Mouse (Mus musculus): Measurements from ENCODE around the gene Med18. TPM values are rescaled to one million over a fixed set of nuclear protein-coding genes. Genes with fewer than 3 reads are reported as not detected.

Gene Med18
- 20.9 and 22.1 TPM in 2 replicates for polyA plus RNA-seq (2015; fragmentation: Nextera tagmentation; extraction: Ambion mirVana)

DNA sequence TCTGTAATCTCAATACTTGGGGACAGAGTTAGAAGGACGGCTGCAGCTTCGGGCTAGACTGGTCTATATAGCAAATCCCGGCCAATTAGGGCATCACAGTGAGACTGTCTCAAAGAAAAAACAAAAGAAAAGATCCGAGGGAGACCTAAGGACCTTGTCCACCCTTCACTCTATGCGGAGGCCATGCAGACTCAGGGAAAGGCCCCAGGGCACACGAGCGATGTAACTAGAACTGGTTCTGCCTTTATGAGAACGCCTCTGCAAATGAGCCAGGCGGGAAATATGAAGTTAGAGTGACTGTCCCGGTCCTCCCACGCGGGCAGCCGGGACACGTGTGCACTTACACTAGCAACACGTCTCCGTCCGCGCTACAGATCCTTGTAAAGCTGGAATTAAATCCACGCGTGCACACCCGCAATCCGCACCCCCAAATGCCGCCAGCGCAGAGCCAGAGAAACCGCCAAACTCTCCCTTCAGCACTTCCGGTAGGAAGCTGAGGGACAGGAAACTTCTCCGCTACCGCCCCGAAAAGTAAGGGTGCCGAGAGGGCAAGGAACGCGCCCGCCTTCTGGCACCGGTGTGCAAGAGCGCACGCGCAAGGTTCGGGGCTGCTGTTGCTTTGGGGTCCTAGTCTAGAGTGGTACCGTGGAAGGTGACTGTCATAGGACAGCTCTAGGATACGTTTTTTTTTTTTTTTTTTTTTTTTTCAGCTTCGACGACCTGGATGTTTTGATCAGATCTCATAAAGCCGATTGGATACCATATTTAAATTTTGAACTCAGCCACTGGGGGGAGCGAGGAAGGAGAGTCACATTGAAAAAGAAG, at the start of gene Med18:
Med18 (minus strand) TSS at position 492 of the 825 bp plus-strand sequence.
- Histone ChIP-seq H3K4me3 (replicated peaks; ENCODE audit: low read depth, low read length) (peak within 1 kb of the TSS; percentile 73), H3K36me3 (ENCODE audit: insufficient read depth, low read length) (peaks cover 13% of the 10 kb centered on the region), H3K9me3 (replicated peaks; ENCODE audit: low read length) (no peaks in the 10 kb centered on the region), H3K9ac (ENCODE audit: low read depth, low read length) (peak within 1 kb of the TSS; percentile 83), H3K27me3 (ENCODE audit: insufficient read depth, low read length) (no peaks in the 10 kb centered on the region), H3K4me2 (ENCODE audit: low read length) (peak within 1 kb of the TSS; percentile 90), H3K27ac (peak within 1 kb of the TSS; percentile 78; the same call in 1 of the 2 replicates), H3K4me1 (replicated peaks; ENCODE audit: insufficient read depth, low read length) (peaks cover 8% of the 10 kb centered on the region; the same call in 1 of the 2 replicates)
- under 1% methylated on average over 44 of the region's 44 CpGs for WGBS
- peak; percentile 65 for TF ChIP-seq CTCF (IDR thresholded peaks at IDR 0.05; ENCODE audit: low read depth)
- ATAC-seq (replicated peaks; ENCODE audit: low FRiP score, low read depth) (peak; percentile 88), DNase-seq (ENCODE audit: low spot score) (peak; percentile 96)

DNA sequence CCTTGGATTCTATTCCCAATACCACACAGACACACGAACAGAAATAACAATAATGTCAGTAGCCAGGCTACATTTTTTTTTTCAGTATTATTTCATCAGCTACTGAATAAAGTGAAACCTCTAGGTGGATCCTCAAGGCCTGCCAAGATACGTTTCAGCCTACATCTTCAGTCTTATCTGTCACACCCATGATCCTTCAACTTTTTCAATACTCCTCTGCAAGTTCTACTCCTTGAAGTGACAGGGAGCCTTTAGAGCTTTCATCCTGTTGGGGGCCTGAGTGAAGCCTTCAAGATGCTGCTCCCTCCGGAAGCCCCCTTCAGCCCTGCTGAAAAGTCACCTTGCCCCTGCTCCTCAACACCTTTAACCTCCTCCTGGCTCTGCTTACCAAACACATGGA, 48.4 kb upstream of the Med18 start:
- Histone ChIP-seq H3K36me3 (ENCODE audit: insufficient read depth, low read length) (no peaks in the 10 kb centered on the region), H3K27ac (no peak overlapping the region), H3K4me1 (replicated peaks; ENCODE audit: insufficient read depth, low read length) (peaks cover 12% of the 10 kb centered on the region), H3K27me3 (ENCODE audit: insufficient read depth, low read length) (no peaks in the 10 kb centered on the region), H3K9ac (ENCODE audit: low read depth, low read length) (no peak overlapping the region), H3K9me3 (replicated peaks; ENCODE audit: low read length) (no peaks in the 10 kb centered on the region), H3K4me3 (replicated peaks; ENCODE audit: low read depth, low read length) (no peak overlapping the region), H3K4me2 (ENCODE audit: low read length) (no peak overlapping the region)
- WGBS, result 72% methylated on average over 3 of the region's 3 CpGs
- no peak for DNase-seq (ENCODE audit: low spot score)
- no peak for TF ChIP-seq CTCF (IDR thresholded peaks at IDR 0.05; ENCODE audit: low read depth)
- ATAC-seq (replicated peaks; ENCODE audit: low FRiP score, low read depth), result no peak

DNA sequence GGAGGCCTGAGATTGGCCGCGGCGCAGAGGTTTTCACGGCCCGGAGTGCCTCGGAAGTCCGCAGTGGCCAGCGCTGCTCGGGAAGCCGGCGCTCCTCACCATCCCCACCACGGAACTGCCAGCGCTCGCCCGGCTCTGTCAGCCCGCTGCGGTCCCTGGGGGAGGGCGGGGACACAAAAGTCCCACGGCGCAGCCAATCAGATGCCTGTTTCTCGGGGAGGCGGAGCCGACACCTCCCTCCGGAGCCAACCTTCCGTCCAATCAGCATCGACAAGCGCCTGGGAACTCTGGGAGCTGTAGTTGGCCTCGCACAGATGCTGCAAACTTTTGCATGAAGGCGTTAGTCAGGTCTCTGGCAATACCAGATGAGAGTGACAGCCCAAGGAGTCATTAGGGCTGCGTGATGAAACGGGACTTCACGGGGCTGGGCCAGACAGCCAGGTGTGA, 46.7 kb upstream of the Med18 start, which contains the start of gene Sesn2:
Sesn2 (minus strand) TSS at position 150 of the 447 bp plus-strand sequence.
- TF ChIP-seq CTCF (IDR thresholded peaks at IDR 0.05; ENCODE audit: low read depth), result no peak
- Histone ChIP-seq H3K4me3 (replicated peaks; ENCODE audit: low read depth, low read length) (peak within 1 kb of the TSS; percentile 90), H3K9me3 (replicated peaks; ENCODE audit: low read length) (no peaks in the 10 kb centered on the region), H3K36me3 (ENCODE audit: insufficient read depth, low read length) (no peaks in the 10 kb centered on the region), H3K9ac (ENCODE audit: low read depth, low read length) (peak within 1 kb of the TSS; percentile 87), H3K27ac (peak within 1 kb of the TSS; percentile 92), H3K4me1 (replicated peaks; ENCODE audit: insufficient read depth, low read length) (peaks cover 13% of the 10 kb centered on the region), H3K27me3 (ENCODE audit: insufficient read depth, low read length) (no peaks in the 10 kb centered on the region), H3K4me2 (ENCODE audit: low read length) (peak within 1 kb of the TSS; percentile 74)
- DNase-seq (ENCODE audit: low spot score), result peak; percentile 99
- peak; percentile 91 for ATAC-seq (replicated peaks; ENCODE audit: low FRiP score, low read depth)
- under 1% methylated on average over 32 of the region's 32 CpGs for WGBS

DNA sequence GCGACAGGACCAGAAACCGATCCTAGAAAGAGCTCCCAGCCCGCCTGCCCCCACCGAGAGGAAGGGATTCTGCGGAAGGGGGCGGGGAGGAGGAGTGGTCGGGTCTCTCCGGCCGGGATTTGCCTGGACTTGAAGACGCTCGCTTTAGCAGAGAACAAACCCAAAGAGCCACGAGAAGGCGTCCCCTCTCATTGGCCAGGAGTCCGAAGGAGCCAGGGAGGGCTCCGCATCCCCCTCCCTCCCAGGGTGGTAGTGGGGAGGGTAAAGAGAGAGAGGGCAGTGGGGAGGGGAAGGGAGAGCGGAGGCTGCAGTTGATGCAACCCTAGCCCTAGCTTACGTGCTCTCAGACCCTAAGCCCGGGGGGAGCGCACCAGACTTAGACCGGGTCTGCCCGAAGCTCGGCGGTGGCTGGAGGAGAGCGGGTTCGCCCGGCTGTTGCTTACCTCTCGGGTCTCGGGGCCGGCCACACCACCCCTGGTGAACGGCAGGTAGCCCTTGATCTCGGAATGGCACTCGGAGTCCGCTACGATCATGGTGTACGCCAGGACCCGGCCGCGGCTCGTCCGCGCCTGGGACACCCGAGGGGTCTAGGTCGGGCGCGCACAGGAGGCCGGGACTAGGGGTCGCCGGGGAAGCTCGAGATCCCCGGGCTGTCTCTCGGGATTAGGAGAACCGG, 46.0 kb upstream of the Med18 start:
- H3K4me1 ChIP-seq (replicated peaks; ENCODE audit: insufficient read depth, low read length), result peaks cover 13% of the 10 kb centered on the region
- H3K4me2 ChIP-seq (ENCODE audit: low read length), result peak overlapping the region; percentile 74
- ATAC-seq (replicated peaks; ENCODE audit: low FRiP score, low read depth) (peak; percentile 74), DNase-seq (ENCODE audit: low spot score) (peak; percentile 96)
- under 1% methylated on average over 51 of the region's 52 CpGs for WGBS
- H3K4me3 ChIP-seq (replicated peaks; ENCODE audit: low read depth, low read length), result peak overlapping the region; percentile 90
- no peaks in the 10 kb centered on the region for H3K9me3 ChIP-seq (replicated peaks; ENCODE audit: low read length)
- no peaks in the 10 kb centered on the region for H3K27me3 ChIP-seq (ENCODE audit: insufficient read depth, low read length)
- peak overlapping the region; percentile 87 for H3K9ac ChIP-seq (ENCODE audit: low read depth, low read length)
- no peaks in the 10 kb centered on the region for H3K36me3 ChIP-seq (ENCODE audit: insufficient read depth, low read length)
- H3K27ac ChIP-seq, result peak overlapping the region; percentile 92
- no peak for TF ChIP-seq CTCF (IDR thresholded peaks at IDR 0.05; ENCODE audit: low read depth)

DNA sequence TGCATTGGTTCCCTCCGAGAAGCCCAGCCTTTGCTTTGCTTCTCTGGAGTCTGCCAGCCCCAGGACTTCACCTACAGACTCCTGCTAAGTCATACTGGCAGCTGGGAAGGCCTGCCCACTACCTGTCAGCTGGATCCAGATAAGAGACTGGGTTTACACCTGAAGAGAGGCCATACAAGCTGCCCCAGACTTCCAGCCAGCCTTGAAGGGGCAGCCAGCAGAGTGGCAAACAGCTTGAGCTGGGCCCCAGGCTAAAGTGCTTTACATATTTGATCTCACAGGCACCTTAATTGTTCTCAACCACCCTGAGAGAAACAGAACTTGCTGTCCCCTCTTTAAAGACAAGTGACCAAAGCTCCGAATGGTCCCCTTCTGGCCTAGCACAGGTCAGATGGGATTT, 43.5 kb upstream of the Med18 start:
- ATAC-seq (replicated peaks; ENCODE audit: low FRiP score, low read depth) (no peak), DNase-seq (ENCODE audit: low spot score) (no peak)
- H3K4me1 ChIP-seq (replicated peaks; ENCODE audit: insufficient read depth, low read length), result peaks cover 16% of the 10 kb centered on the region
- H3K9me3 ChIP-seq (replicated peaks; ENCODE audit: low read length), result no peaks in the 10 kb centered on the region
- no peaks in the 10 kb centered on the region for H3K36me3 ChIP-seq (ENCODE audit: insufficient read depth, low read length)
- TF ChIP-seq CTCF (IDR thresholded peaks at IDR 0.05; ENCODE audit: low read depth), result no peak
- H3K4me3 ChIP-seq (replicated peaks; ENCODE audit: low read depth, low read length), result no peak overlapping the region
- 49% methylated on average over 2 of the region's 2 CpGs for WGBS
- H3K27me3 ChIP-seq (ENCODE audit: insufficient read depth, low read length), result no peaks in the 10 kb centered on the region
- peak overlapping the region; percentile 44; the same call in 1 of the 2 replicates for H3K27ac ChIP-seq
- peak overlapping the region; percentile 47; the same call in 1 of the 2 replicates for H3K9ac ChIP-seq (ENCODE audit: low read depth, low read length)
- no peak overlapping the region for H3K4me2 ChIP-seq (ENCODE audit: low read length)

DNA sequence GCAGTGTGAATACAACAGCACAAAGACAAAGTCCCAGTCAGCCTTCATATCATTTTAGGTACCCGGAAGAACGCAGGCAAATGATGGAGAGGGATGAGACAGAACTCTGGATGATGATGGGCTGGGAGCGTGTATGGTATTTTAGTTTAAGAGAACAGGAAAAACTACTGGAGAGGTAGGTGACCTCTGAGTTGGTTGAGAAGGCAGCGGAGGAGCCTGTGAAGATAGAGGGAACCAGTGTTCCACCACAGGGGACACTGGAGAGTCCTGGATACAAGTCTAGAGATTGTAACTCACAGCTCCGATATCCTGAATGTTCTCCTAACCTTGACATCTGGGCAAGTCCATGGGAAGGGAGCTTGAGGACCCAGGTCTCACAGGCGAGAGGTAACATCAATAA, 42.5 kb upstream of the Med18 start:
- WGBS, result 77% methylated on average over 6 of the region's 6 CpGs
- peaks cover 16% of the 10 kb centered on the region for H3K4me1 ChIP-seq (replicated peaks; ENCODE audit: insufficient read depth, low read length)
- no peak overlapping the region for H3K9ac ChIP-seq (ENCODE audit: low read depth, low read length)
- DNase-seq (ENCODE audit: low spot score), result no peak
- no peaks in the 10 kb centered on the region for H3K27me3 ChIP-seq (ENCODE audit: insufficient read depth, low read length)
- no peak for TF ChIP-seq CTCF (IDR thresholded peaks at IDR 0.05; ENCODE audit: low read depth)
- no peak overlapping the region for H3K4me2 ChIP-seq (ENCODE audit: low read length)
- no peak overlapping the region for H3K4me3 ChIP-seq (replicated peaks; ENCODE audit: low read depth, low read length)
- no peak for ATAC-seq (replicated peaks; ENCODE audit: low FRiP score, low read depth)
- no peak overlapping the region for H3K27ac ChIP-seq
- no peaks in the 10 kb centered on the region for H3K9me3 ChIP-seq (replicated peaks; ENCODE audit: low read length)
- no peaks in the 10 kb centered on the region for H3K36me3 ChIP-seq (ENCODE audit: insufficient read depth, low read length)
